ENCODE assay signal across 17 mouse cellular contexts in genomic region chr10:96372616-96373346, GRCm38 (mm10).
A peak's percentile ranks its signal among the peaks of the same experiment; 100 is the strongest.
DNase-seq lines count a peak whose midpoint lies in the region; ATAC-seq and TF ChIP-seq lines count a peak whose summit lies in the region.
"Had no signal": no experiment of that assay in that cellular context is flagged by ENCODE, and none has a peak within 500 bp of the region (broad histone marks: within the 10 kb centered on the region; RNA-seq: fewer than 3 reads in every experiment).

No protein-coding gene starts in this region.

- DNase-seq in liver, postnatal 0 days = no peak
- no peak for DNase-seq in liver, embryonic 11.5 days (ENCODE audit: low spot score)
- DNase-seq in embryo, embryonic 10.5 days (ENCODE audit: low spot score) = peak; percentile 45
- DNase-seq in forelimb bud, embryonic 11.5 days (ENCODE audit: low read depth, low spot score) = peak; percentile 57
- DNase-seq in mesoderm, embryonic 11.5 days (ENCODE audit: low read depth, low spot score) = peak; percentile 41
- no peak for DNase-seq in forebrain, embryonic 11.5 days (ENCODE audit: low spot score)
- DNase-seq in layer of hippocampus, adult 8-10 months (ENCODE audit: low spot score in 2 of 2) = no peak
- DNase-seq: adrenal gland, postnatal 36 days; cerebellum, adult 11-12 months; forebrain, postnatal 0 days; gastrocnemius, postnatal 14 days; kidney, adult 9 months; lung, postnatal 14 days had no signal

- peaks cover 4% of the 10 kb centered on the region; the same call in 1 of the 2 replicates for H3K4me1 ChIP-seq in liver, postnatal 0 days (ENCODE audit: insufficient read depth)
- no peaks in the 10 kb centered on the region; the same call in 1 of the 2 replicates for H3K4me1 ChIP-seq in liver, embryonic 11.5 days (replicated peaks; ENCODE audit: control insufficient read depth, insufficient read depth, low read length)
- H3K4me1 ChIP-seq in forebrain, embryonic 11.5 days (replicated peaks; ENCODE audit: control insufficient read depth, insufficient read depth, low read length) = no peaks in the 10 kb centered on the region
- H3K4me1 ChIP-seq: hindbrain, embryonic 12.5 days had no signal

- no peak for TF ChIP-seq CTCF in liver, postnatal 0 days (IDR thresholded peaks at IDR 0.05; ENCODE audit: low read depth)

- no peak overlapping the region for H3K4me3 ChIP-seq in liver, postnatal 0 days (ENCODE audit: low read depth, low read length)
- no peak overlapping the region for H3K4me3 ChIP-seq in liver, embryonic 11.5 days (ENCODE audit: low read depth, low read length)
- H3K4me3 ChIP-seq in forebrain, embryonic 11.5 days (ENCODE audit: low read depth, low read length) = no peak overlapping the region
- H3K4me3 ChIP-seq: heart, embryonic 15.5 days; hindbrain, embryonic 12.5 days; limb, embryonic 15.5 days had no signal

- no peak for ATAC-seq in liver, postnatal 0 days
- no peak for ATAC-seq in liver, embryonic 11.5 days (replicated peaks; ENCODE audit: low FRiP score)
- ATAC-seq in forebrain, embryonic 11.5 days (replicated peaks; ENCODE audit: low FRiP score) = no peak
- ATAC-seq: forebrain, postnatal 0 days; midbrain, embryonic 16.5 days had no signal

- no peak overlapping the region for H3K4me2 ChIP-seq in liver, postnatal 0 days (ENCODE audit: low read depth, low read length)
- H3K4me2 ChIP-seq in liver, embryonic 11.5 days = no peak overlapping the region
- no peak overlapping the region for H3K4me2 ChIP-seq in forebrain, embryonic 11.5 days (ENCODE audit: low read depth, low read length, severe bottlenecking)
- H3K4me2 ChIP-seq: heart, embryonic 15.5 days; hindbrain, embryonic 12.5 days; limb, embryonic 15.5 days had no signal

- no peaks in the 10 kb centered on the region for H3K9me3 ChIP-seq in liver, postnatal 0 days (ENCODE audit: low read length)
- H3K9me3 ChIP-seq in liver, embryonic 11.5 days (ENCODE audit: control insufficient read depth, low read length) = no peaks in the 10 kb centered on the region
- H3K9me3 ChIP-seq in forebrain, embryonic 11.5 days (ENCODE audit: control insufficient read depth, low read length) = no peaks in the 10 kb centered on the region
- H3K9me3 ChIP-seq: heart, embryonic 15.5 days; hindbrain, embryonic 12.5 days; limb, embryonic 15.5 days had no signal

- no peaks in the 10 kb centered on the region for H3K36me3 ChIP-seq in liver, postnatal 0 days (replicated peaks; ENCODE audit: insufficient read depth, low read length)
- H3K36me3 ChIP-seq in liver, embryonic 11.5 days (ENCODE audit: control insufficient read depth, insufficient read depth, low read length) = no peaks in the 10 kb centered on the region
- no peaks in the 10 kb centered on the region for H3K36me3 ChIP-seq in forebrain, embryonic 11.5 days (ENCODE audit: control insufficient read depth, insufficient read depth, low read length)
- H3K36me3 ChIP-seq: heart, embryonic 15.5 days; hindbrain, embryonic 12.5 days; limb, embryonic 15.5 days had no signal

- no peak for TF ChIP-seq EP300 in liver, postnatal 0 days (IDR thresholded peaks at IDR 0.05; ENCODE audit: low read depth)

- peak overlapping the region; percentile 69; the same call in 1 of the 2 replicates for H3K27ac ChIP-seq in liver, postnatal 0 days (ENCODE audit: low read depth)
- H3K27ac ChIP-seq in liver, embryonic 11.5 days (ENCODE audit: low read depth, low read length) = no peak overlapping the region
- no peak overlapping the region for H3K27ac ChIP-seq in forebrain, embryonic 11.5 days (ENCODE audit: low read depth, low read length)
- H3K27ac ChIP-seq: heart, embryonic 15.5 days; hindbrain, embryonic 12.5 days; limb, embryonic 15.5 days had no signal

- H3K9ac ChIP-seq in liver, postnatal 0 days (replicated peaks) = no peak overlapping the region
- H3K9ac ChIP-seq in liver, embryonic 11.5 days (ENCODE audit: low read depth, low read length) = no peak overlapping the region
- no peak overlapping the region for H3K9ac ChIP-seq in forebrain, embryonic 11.5 days (ENCODE audit: low read length)
- H3K9ac ChIP-seq: forebrain, postnatal 0 days; heart, embryonic 15.5 days; hindbrain, embryonic 12.5 days; limb, embryonic 15.5 days had no signal

- H3K27me3 ChIP-seq in liver, postnatal 0 days (ENCODE audit: insufficient read depth, low read length) = no peaks in the 10 kb centered on the region
- no peaks in the 10 kb centered on the region for H3K27me3 ChIP-seq in liver, embryonic 11.5 days (replicated peaks; ENCODE audit: control insufficient read depth, insufficient read depth, low read length)
- H3K27me3 ChIP-seq in forebrain, embryonic 11.5 days (ENCODE audit: control insufficient read depth, insufficient read depth, low read length) = no peaks in the 10 kb centered on the region
- H3K27me3 ChIP-seq: heart, embryonic 15.5 days; hindbrain, embryonic 12.5 days; limb, embryonic 15.5 days had no signal

- 67% methylated on average over 11 of the region's 11 CpGs for WGBS in liver, postnatal 0 days (ENCODE audit: insufficient replicate concordance)
- 66% methylated on average over 11 of the region's 11 CpGs for WGBS in liver, embryonic 11.5 days
- 76% methylated on average over 11 of the region's 11 CpGs for WGBS in forebrain, embryonic 11.5 days

Comparison
In these comparisons a context has a peak if more than half of its experiments do, and no peak if none do; other contexts are left out.
1. DNase-seq: peak in embryo, embryonic 10.5 days (single experiment), forelimb bud, embryonic 11.5 days (single experiment) and mesoderm, embryonic 11.5 days (single experiment); none in liver, postnatal 0 days (single experiment), liver, embryonic 11.5 days (single experiment), forebrain, embryonic 11.5 days (single experiment) and layer of hippocampus, adult 8-10 months (0 of 2).